Mouse (Mus musculus): ENCODE data around the gene AI837181. TPM values are rescaled to one million over a fixed set of nuclear protein-coding genes. Genes with fewer than 3 reads are reported as not detected.

The AI837181 gene
- polyA plus RNA-seq, 2 experiments: 10.7 to 16.7 TPM

GRCm38 (mm10) chr19:5413840-5414239, 11.1 kb upstream of the AI837181 start:
- Histone ChIP-seq H3K4me2 (ENCODE audit: low read depth) (no peak overlapping the region), H3K27ac (no peak overlapping the region), H3K9ac (replicated peaks) (no peak overlapping the region), H3K4me1 (replicated peaks; ENCODE audit: control insufficient read depth in 2 of 2, insufficient read depth in 2 of 2, low read length in 1 of 2) (peaks cover 0 to 3% of the 10 kb centered on the region in 2 experiments; a peak in 1 of 4 replicates), H3K27me3 (ENCODE audit: control insufficient read depth, insufficient read depth, low read length) (no peaks in the 10 kb centered on the region), H3K9me3 (ENCODE audit: control insufficient read depth, low read length) (no peaks in the 10 kb centered on the region), H3K4me3 (ENCODE audit: insufficient read depth in 1 of 2, low read depth in 2 of 2, low read length in 2 of 2) (no peak overlapping the region), H3K36me3 (replicated peaks; ENCODE audit: control insufficient read depth, insufficient read depth, low read depth) (no peaks in the 10 kb centered on the region)
- no peak for TF ChIP-seq CTCF (IDR thresholded peaks at IDR 0.05; ENCODE audit: low read depth)
- no peak for TF ChIP-seq EP300 (IDR thresholded peaks at IDR 0.05; ENCODE audit: low read depth)
- WGBS (ENCODE audit: insufficient replicate concordance): 60% methylated on average over 4 of the region's 4 CpGs
- DNase-seq (ENCODE audit: low read depth in 3 of 3, low spot score in 3 of 3): no peak
- ATAC-seq (ENCODE audit: insufficient read depth): no peak

- WGBS (ENCODE audit: insufficient replicate concordance): 49% methylated on average over 2 of the region's 2 CpGs
- no peak for DNase-seq (ENCODE audit: low read depth in 3 of 3, low spot score in 3 of 3)
Measured at GRCm38 (mm10) chr19:5414534-5414957, 10.4 kb upstream of the AI837181 start.

GRCm38 (mm10) chr19:5418750-5419466, 6.0 kb upstream of the AI837181 start:
- no peak for TF ChIP-seq EP300 (IDR thresholded peaks at IDR 0.05; ENCODE audit: low read depth)
- TF ChIP-seq CTCF (IDR thresholded peaks at IDR 0.05; ENCODE audit: low read depth): no peak
- DNase-seq (ENCODE audit: low read depth in 3 of 3, low spot score in 3 of 3): no peak
- H3K9me3 ChIP-seq (ENCODE audit: control insufficient read depth, low read length): no peaks in the 10 kb centered on the region
- 86% methylated on average over 8 of the region's 8 CpGs for WGBS (ENCODE audit: insufficient replicate concordance)
- H3K9ac ChIP-seq (replicated peaks): no peak overlapping the region
- no peak overlapping the region for H3K27ac ChIP-seq
- no peak overlapping the region for H3K4me3 ChIP-seq (ENCODE audit: insufficient read depth in 1 of 2, low read depth in 2 of 2, low read length in 2 of 2)
- H3K4me1 ChIP-seq (replicated peaks; ENCODE audit: control insufficient read depth in 2 of 2, insufficient read depth in 2 of 2, low read length in 1 of 2): peaks cover 4% of the 10 kb centered on the region in 2 experiments; a peak in 2 of 4 replicates
- H3K36me3 ChIP-seq (replicated peaks; ENCODE audit: control insufficient read depth, insufficient read depth, low read depth): peaks cover 2% of the 10 kb centered on the region
- H3K4me2 ChIP-seq (ENCODE audit: low read depth): no peak overlapping the region
- H3K27me3 ChIP-seq (ENCODE audit: control insufficient read depth, insufficient read depth, low read length): no peaks in the 10 kb centered on the region
- ATAC-seq (ENCODE audit: insufficient read depth): no peak

More at GRCm38 (mm10) chr19:5414534-5414957, 10.4 kb upstream of the AI837181 start:
- Histone ChIP-seq H3K4me1 (replicated peaks; ENCODE audit: control insufficient read depth in 2 of 2, insufficient read depth in 2 of 2, low read length in 1 of 2) (no peaks in the 10 kb centered on the region), H3K36me3 (replicated peaks; ENCODE audit: control insufficient read depth, insufficient read depth, low read depth) (no peaks in the 10 kb centered on the region), H3K4me2 (ENCODE audit: low read depth) (no peak overlapping the region), H3K27me3 (ENCODE audit: control insufficient read depth, insufficient read depth, low read length) (no peaks in the 10 kb centered on the region), H3K4me3 (ENCODE audit: insufficient read depth in 1 of 2, low read depth in 2 of 2, low read length in 2 of 2) (no peak overlapping the region), H3K27ac (no peak overlapping the region), H3K9ac (replicated peaks) (no peak overlapping the region), H3K9me3 (ENCODE audit: control insufficient read depth, low read length) (no peaks in the 10 kb centered on the region)
- ATAC-seq (ENCODE audit: insufficient read depth): no peak
- TF ChIP-seq EP300 (IDR thresholded peaks at IDR 0.05; ENCODE audit: low read depth) (no peak), CTCF (IDR thresholded peaks at IDR 0.05; ENCODE audit: low read depth) (no peak)

GRCm38 (mm10) chr19:5419630-5420029, 5.3 kb upstream of the AI837181 start:
- Histone ChIP-seq H3K4me1 (replicated peaks; ENCODE audit: control insufficient read depth in 2 of 2, insufficient read depth in 2 of 2, low read length in 1 of 2) (peaks cover 5% of the 10 kb centered on the region in 2 experiments; a peak in 2 of 4 replicates), H3K4me3 (ENCODE audit: insufficient read depth in 1 of 2, low read depth in 2 of 2, low read length in 2 of 2) (no peak overlapping the region), H3K4me2 (ENCODE audit: low read depth) (no peak overlapping the region), H3K36me3 (replicated peaks; ENCODE audit: control insufficient read depth, insufficient read depth, low read depth) (peaks cover 2% of the 10 kb centered on the region), H3K27me3 (ENCODE audit: control insufficient read depth, insufficient read depth, low read length) (no peaks in the 10 kb centered on the region), H3K9ac (replicated peaks) (no peak overlapping the region), H3K27ac (no peak overlapping the region), H3K9me3 (ENCODE audit: control insufficient read depth, low read length) (no peaks in the 10 kb centered on the region)
- TF ChIP-seq CTCF (IDR thresholded peaks at IDR 0.05; ENCODE audit: low read depth) (no peak), EP300 (IDR thresholded peaks at IDR 0.05; ENCODE audit: low read depth) (no peak)
- DNase-seq (ENCODE audit: low read depth in 3 of 3, low spot score in 3 of 3): no peak
- no peak for ATAC-seq (ENCODE audit: insufficient read depth)
- 59% methylated on average over 9 of the region's 9 CpGs for WGBS (ENCODE audit: insufficient replicate concordance)

- peaks cover 5% of the 10 kb centered on the region in 2 experiments; a peak in 2 of 4 replicates for H3K4me1 ChIP-seq (replicated peaks; ENCODE audit: control insufficient read depth in 2 of 2, insufficient read depth in 2 of 2, low read length in 1 of 2)
- no peak overlapping the region for H3K4me3 ChIP-seq (ENCODE audit: insufficient read depth in 1 of 2, low read depth in 2 of 2, low read length in 2 of 2)
- H3K27me3 ChIP-seq (ENCODE audit: control insufficient read depth, insufficient read depth, low read length): no peaks in the 10 kb centered on the region
- H3K9ac ChIP-seq (replicated peaks): no peak overlapping the region
- H3K9me3 ChIP-seq (ENCODE audit: control insufficient read depth, low read length): no peaks in the 10 kb centered on the region
- H3K36me3 ChIP-seq (replicated peaks; ENCODE audit: control insufficient read depth, insufficient read depth, low read depth): peaks cover 2% of the 10 kb centered on the region
- 70% methylated on average over 6 of the region's 6 CpGs for WGBS (ENCODE audit: insufficient replicate concordance)
- ATAC-seq (ENCODE audit: insufficient read depth) (no peak), DNase-seq (ENCODE audit: low read depth in 3 of 3, low spot score in 3 of 3) (no peak)
- no peak overlapping the region for H3K27ac ChIP-seq
- H3K4me2 ChIP-seq (ENCODE audit: low read depth): no peak overlapping the region
- TF ChIP-seq CTCF (IDR thresholded peaks at IDR 0.05; ENCODE audit: low read depth) (no peak), EP300 (IDR thresholded peaks at IDR 0.05; ENCODE audit: low read depth) (no peak)
Measured at GRCm38 (mm10) chr19:5420579-5420978, 4.4 kb upstream of the AI837181 start.
